Mouse (Mus musculus) right cerebral cortex, postnatal 25 days (tissue): ENCODE results near the gene Tuba1c.

Source experiments
- DNase-seq: peaks from one replicate; pipeline ENCODE4 v3.0.0; 2022

The Tuba1c gene

DNA sequence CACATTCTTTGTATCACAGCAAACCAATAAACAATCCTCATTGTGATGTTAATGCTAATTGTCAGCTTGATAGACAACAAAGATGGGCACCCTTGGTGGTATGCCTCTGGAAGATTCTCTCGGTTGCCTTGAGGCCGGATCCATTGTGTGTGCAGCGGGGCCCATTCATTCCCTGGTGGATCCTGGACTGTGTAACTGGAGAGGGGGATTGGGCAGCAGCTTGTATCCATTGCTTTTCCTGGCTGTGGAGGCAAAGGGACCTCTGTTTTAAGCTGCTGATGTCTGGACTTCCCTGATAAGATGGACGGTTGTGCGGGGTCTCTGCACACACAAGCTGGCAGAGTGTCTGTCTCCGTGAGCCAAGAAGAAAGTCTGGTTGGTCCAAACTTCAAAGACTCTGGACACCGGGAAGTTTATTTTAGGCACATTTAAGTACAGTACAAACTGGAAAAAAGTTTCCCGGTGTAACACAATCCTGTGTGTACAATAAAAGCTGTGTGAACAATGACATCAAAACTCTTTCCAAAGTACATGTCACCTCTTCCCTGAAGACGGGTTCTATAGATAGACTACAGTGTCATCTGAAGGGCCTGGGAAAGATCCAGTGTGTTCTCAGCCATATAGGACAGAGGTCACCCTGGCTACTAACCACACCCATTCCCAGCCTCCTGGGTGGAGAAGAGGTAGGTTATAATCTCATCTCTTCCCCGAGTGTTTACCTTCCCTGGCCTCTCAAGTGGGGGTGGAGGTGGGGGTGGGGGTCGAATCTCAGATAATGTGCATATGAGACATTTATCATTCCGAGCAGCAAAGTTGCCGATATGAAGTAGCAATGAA lies 31.5 kb upstream of the Tuba1c start:
- DNase-seq: no peak

DNA sequence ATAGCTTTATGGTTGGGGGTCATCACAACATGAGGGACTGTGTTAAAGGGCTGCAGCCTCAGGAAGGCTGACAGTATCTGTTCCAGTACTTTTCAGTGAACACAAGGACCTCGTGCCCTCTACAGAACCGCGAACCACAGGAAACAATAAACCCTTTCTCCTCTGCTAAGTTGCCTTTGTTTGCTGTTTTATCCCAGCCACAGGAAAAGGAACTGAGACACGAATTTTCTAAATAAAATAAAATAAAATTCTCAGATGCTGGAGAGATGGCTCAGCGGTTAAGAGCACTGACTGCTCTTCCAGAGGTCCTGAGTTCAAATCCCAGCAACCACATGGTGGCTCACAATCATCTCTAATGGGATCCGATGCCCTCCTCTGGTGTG lies 30.9 kb upstream of the Tuba1c start:
- no peak for DNase-seq

- DNase-seq: no peak
Measured at GRCm38 (mm10) chr15:99000535-99001283, 29.0 kb upstream of the Tuba1c start.

DNA sequence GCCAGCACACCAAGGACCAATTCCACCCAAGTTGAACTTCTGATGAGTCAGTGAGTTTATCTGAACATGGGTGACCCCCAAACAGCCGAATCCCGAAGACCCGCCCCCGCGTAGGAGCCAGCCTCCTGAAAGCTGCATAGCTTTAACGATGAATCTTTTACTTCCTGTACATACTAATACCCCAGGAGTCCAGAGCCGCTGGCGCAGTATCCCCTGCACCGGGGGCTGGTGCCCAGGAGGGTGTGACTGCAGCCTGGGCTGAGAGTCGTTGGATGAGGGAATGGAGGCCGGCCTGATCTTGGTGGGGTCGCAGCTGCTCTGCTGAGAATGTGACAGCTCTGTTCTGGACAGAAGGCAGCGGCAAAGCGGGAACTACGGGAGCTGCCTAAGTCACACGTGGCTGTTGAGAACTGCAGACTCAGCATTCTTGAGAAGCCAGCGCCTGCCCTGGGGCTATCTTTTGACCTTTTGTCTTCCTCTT lies 28.2 kb upstream of the Tuba1c start:
- DNase-seq: no peak

- no peak for DNase-seq
Measured at GRCm38 (mm10) chr15:99003600-99003999, 26.1 kb upstream of the Tuba1c start.

DNA sequence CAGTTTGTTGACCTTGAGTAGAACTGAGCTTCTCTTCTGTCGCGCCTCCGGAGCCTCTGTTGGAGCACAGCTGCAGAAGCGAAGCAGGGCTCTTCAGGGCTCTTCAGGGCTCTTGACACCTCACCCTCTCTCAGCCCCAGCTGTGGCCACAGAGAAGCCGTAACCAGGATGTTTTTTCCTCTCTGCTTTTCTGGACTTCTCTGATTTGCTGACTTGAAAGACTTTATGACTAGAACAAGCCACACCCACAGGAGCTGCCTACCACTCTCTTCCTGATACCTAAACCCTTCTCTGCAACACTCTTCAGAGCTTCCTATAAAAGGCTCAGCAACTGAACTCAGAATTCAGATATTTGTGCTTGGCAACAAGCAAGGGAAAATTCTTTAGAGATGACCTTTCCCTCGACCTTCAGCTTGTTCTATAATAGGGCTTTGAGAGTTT lies 20.9 kb upstream of the Tuba1c start:
- DNase-seq: no peak

DNA sequence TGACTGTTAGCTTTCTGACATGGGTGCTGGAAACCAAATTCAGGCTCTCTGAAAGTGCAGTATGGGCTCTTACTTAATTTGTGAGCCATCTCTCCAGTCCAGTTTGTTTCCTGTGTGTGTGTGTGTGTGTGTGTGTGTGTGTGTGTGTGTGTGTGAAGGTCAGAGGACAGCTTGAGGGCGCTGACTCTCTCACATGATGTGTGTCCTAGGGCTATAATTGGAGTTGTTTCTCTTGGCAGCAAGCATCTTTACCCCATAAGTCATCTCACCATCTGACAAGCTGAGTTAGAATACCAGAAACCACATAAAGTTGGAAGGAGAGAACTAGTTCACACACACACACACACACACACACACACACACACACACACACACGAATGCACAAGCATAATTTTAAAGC lies 18.8 kb upstream of the Tuba1c start:
- DNase-seq: no peak

GRCm38 (mm10) chr15:99011946-99012345 lies 17.7 kb upstream of the Tuba1c start:
- no peak for DNase-seq

GRCm38 (mm10) chr15:99014496-99015030 lies 15.1 kb upstream of the Tuba1c start:
- DNase-seq: no peak

GRCm38 (mm10) chr15:99017355-99017761 lies 12.3 kb upstream of the Tuba1c start:
- DNase-seq: no peak

DNA sequence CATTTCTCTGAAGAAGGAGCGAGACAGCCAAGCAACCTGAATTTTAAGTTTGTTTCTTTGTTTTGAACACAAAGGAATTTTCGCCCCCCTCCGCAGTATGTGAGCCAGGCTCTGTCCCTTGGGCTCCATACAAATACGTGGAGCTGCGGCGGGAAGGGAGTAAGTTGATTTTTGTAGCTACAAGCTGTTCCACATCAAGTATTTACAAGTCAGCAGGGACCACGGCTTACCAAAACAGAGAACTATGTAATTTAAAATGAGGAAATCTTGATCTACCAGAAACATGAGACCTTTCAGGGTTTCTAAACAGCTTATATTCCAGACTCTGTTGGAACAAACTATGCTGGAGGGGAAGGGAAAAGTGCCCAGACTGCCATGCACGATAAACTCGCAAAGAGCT lies 11.7 kb upstream of the Tuba1c start:
- no peak for DNase-seq

- DNase-seq: no peak
Measured at GRCm38 (mm10) chr15:99018630-99019029, 11.1 kb upstream of the Tuba1c start.

GRCm38 (mm10) chr15:99019436-99019835 lies 10.3 kb upstream of the Tuba1c start:
- no peak for DNase-seq

GRCm38 (mm10) chr15:99020171-99020570 lies 9.5 kb upstream of the Tuba1c start:
- DNase-seq: no peak

DNA sequence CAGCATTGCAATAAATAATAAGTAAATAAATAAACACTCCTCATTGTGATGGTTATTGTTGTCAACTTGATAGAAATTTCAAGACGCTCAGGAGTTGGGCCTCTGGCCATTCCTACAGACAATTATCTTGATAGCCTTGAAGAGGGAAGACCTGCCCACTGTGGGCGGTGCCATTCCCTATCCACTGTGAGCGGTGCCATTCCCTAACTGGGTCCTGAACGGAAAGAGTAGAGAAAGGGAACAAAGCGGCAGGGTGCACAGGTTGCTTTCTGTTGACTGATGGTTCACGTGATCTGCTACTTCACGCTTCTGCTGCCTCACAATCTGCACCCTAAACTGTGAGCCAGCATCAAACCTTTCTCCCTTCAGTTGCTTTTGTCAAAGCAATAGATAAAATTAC lies 8.4 kb upstream of the Tuba1c start:
- no peak for DNase-seq

GRCm38 (mm10) chr15:99024668-99025314 lies 4.9 kb upstream of the Tuba1c start:
- DNase-seq: no peak

- DNase-seq: no peak
Measured at GRCm38 (mm10) chr15:99025414-99025813, 4.3 kb upstream of the Tuba1c start.

DNA sequence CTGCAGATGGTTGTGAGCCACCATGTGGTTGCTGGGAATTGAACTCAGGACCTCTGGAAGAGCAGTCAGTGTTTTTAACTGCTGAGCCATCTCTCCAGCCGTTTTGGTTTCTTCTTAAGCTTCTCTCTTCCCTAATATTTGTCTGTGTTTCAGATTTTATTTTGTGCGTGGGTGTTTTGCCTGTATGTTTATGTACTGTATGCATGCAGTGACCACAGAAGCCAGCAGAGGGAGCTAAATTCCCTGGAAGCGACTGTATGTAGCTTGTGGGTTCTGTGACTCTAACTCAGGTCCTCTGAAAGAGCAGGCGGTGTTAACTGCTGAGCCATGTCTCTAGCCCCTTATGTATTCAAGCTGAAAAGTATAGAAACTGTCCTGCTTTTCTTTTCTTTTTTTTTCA lies 3.4 kb upstream of the Tuba1c start:
- DNase-seq: no peak

DNA sequence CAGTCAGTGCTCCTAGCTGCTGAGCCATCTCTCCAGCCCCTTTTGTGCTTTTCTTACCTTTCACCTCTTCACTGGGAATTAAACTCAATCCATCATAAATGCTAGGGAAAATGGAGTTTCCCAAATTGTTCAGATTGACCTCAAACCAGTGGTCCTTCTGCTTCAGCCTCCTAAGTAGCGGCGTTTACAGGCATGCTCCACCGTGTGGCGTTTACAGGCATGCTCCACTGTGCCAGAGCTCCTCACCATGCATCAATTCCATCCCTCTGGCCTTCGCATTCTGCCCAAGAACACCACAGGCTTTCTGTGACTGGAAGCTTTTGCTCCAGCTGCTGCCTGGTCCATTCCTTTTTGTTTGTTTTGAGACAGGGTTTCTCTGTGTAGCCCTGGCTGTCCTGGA lies 2.6 kb upstream of the Tuba1c start:
- no peak for DNase-seq

DNA sequence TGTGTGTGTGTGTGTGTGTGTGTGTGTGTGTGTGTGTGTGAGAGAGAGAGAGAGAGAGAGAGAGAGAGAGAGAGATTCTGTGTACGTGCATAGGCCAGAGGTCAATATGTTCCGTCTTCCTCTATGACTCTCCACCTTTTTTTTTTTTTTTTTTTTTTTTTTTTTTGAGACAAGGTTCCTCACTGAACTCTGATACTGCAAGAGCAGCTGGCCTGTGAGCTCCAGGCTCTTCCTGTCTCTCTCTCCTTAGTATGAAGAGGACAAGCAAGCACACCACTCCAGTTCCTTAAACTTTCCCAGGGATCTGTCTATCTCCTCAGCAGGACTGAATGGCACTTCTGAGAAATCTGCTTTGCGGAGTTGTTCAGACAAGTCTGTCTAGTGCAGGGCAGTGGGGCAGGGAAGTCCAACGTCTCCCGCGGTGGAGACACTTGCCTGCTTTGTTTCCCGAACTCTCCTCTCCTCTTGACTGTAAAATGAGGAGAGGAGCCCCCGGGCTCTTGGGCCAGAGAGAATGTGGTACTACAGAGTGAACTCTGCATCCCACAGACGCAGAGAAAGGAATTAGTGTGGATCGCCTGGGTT lies 725 bp upstream of the Tuba1c start:
- DNase-seq: no peak

DNA sequence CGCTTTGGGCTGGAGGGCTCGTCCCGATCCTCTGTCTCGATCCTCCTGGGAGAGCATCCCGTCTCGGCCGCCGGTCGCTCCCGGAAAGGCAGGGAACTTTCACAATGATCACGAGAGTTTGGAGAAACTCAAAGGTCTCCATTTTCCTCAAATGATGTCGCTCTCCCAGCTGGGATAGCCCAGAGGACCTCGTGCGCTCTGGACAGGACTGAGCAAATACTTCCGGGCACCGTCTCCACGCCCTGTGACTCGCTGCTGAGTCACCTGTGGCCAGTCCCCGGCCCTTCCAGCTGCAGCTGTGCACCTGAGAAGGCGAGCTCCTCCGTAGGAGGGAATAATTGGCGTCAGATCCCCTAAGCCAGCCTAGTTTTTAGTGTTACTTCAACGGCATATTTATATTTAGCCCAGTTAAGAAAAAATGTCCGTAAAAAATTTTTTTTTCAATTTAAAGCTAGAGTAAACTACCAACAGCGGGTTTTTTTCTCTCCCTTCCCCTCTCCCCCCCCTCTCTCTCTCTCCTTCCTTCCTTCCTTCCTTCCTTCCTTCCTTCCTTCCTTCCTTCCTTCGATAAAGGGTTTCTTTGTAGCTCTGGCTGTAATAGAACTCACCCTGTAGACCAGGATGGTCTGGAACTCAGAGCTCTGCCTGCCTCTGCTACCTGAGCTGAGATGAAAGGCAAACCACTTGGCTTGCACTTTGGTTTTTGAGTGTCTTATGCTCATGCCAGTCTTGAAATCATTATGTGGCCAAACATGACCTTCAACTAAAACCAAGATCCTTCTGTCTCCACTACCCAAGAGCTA lies 1.1 kb downstream of the Tuba1c start:
- DNase-seq: no peak

DNA sequence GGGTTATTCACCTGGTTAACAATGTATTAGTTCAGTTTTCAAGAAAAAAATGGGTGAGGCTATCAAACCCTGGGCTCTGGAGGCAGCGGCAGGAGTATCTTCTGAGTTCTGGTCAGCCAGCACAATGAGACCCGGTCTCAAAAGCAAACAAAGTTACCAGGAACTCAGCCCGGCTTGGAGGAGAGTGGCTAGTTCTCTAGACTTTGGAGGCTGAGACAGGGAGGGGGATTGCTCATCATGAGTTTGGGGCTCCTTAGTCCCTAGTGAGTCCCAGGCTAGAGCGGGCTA lies 1.6 kb downstream of the Tuba1c start:
- DNase-seq: no peak
